Mouse (Mus musculus): ENCODE results near the gene Syt8. TPM values are rescaled to one million over a fixed set of nuclear protein-coding genes. Genes with fewer than 3 reads are reported as not detected.

Gene Syt8
- polyA plus RNA-seq, 1 experiment, result 0.50 TPM

DNA sequence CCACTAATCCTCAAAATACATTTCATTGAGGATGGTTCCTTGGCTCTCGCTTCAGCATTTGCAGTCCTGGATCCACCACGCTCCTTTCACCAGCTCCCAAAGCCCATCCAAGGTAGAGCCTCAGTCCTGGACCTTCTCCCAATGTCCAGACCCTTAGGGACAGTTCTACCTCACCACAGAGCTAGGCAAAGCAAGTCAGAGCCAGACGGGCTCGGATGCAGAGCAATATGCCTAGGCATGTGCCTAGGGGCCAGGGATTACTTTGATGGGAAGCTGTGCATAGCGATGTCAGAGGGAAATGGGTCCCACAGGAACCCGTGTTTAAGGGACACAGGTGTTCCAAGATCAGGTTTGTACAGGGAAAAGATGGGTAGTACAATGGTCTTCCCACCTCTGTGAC, 10.7 kb downstream of the Syt8 start:
- no peak for DNase-seq (ENCODE audit: low read depth)

- DNase-seq (ENCODE audit: low read depth), result no peak
These were observed 11.6 kb downstream of the Syt8 start for GRCm38 (mm10) chr7:142446264-142446663.

- DNase-seq (ENCODE audit: low read depth), result no peak
These were observed 14.5 kb downstream of the Syt8 start for GRCm38 (mm10) chr7:142449038-142449617.

GRCm38 (mm10) chr7:142454706-142455105, 20.1 kb downstream of the Syt8 start:
- no peak for DNase-seq (ENCODE audit: low read depth)

DNA sequence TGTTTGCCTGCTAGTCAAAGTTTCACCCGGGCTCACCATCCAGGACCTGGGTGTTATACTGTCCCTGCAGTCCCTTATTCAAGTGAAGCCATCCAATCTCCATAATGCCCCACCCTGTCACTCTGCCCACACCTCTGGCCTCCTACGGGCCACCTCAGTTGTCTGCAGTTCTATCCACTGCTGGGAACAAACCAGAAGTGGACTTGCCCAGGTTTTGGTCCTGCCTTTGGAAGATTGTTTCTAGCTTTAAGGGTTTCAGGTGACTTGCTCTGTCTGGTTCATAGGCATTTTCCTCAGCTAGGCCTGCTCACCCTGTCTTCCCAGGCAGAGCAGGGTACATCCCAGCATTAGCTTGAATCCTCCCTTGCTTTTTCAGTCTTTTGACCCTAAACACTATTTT, 20.6 kb downstream of the Syt8 start:
- no peak for DNase-seq (ENCODE audit: low read depth)

- no peak for DNase-seq (ENCODE audit: low read depth)
These were observed 22.2 kb downstream of the Syt8 start for GRCm38 (mm10) chr7:142456806-142457205.

- no peak for DNase-seq (ENCODE audit: low read depth)
These were observed 22.7 kb downstream of the Syt8 start for GRCm38 (mm10) chr7:142457227-142457811.

DNA sequence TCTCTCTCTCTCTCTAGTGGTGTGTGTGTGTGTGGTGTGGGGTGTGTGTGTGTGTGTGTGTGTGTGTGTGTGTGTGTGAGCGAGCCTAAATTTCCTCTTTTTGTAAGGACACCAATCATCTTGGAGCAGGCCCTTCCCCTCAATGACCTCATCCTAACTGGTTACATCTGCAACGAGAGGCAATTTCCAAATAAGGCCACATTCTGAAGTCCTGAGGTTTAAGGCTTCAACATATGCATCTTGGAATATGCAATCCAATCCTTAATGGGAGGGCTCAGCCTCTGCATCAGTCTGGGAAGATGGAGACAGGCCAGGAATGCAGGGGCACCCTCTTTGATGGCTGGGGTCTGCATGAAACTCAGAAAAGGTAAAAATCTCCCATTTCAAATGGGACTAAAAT, 23.4 kb downstream of the Syt8 start:
- DNase-seq (ENCODE audit: low read depth), result no peak

DNA sequence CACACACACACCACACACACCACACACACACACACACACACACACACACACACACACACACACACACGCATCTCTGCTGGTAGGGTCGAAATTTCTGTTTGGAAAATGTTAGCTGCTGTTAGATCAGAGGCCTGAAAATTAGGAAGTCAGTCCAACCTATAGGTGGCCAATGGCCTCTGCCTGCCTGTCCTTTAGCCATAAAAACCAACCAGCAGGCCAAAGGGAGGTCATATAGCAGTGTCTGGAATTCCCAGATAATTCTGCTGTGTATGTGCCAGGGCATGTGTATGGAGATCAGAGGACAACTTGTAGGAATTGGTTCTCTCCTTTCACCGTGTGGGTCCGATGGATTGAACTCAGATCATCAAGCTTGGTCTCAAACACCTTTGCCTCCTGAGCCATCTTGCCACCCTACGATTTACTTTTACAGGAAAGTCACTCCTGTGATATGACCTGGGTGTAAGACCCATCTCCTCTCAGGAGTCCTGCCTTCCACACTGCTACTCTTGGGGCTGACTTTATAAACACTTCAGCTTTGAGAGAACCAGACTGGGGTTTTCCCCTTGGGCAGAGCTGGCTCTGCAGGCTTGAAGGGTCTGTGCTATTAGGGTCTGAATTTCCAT, 24.1 kb downstream of the Syt8 start:
- DNase-seq (ENCODE audit: low read depth), result no peak

- no peak for DNase-seq (ENCODE audit: low read depth)
These were observed 24.6 kb downstream of the Syt8 start for GRCm38 (mm10) chr7:142459299-142459691.

DNA sequence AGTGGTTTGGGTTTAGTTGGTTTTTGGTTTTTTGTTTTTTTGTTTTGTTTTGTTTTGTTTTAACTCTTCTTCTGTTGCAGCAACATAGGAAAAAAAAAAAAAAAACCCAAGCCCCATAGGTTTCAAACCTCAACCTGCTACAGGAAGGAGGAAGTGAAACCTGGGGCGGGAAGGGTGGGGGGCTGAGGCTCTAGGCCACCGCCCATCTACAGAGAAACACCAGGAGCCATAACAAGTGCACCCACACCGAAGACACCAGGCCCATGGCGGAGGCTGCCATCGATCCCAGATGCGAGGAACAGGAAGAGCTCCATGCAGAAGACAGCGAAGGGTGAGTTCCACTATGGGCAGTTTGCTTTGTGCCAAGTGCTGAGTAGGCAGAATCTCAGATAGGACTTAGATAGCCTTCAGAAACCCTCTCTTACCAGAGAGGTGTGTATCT, 26.0 kb downstream of the Syt8 start, which contains the start of gene Lsp1:
Gene Lsp1 (plus strand): TSS at position 174 of the 442 bp plus-strand sequence.
- no peak for DNase-seq (ENCODE audit: low read depth)

DNA sequence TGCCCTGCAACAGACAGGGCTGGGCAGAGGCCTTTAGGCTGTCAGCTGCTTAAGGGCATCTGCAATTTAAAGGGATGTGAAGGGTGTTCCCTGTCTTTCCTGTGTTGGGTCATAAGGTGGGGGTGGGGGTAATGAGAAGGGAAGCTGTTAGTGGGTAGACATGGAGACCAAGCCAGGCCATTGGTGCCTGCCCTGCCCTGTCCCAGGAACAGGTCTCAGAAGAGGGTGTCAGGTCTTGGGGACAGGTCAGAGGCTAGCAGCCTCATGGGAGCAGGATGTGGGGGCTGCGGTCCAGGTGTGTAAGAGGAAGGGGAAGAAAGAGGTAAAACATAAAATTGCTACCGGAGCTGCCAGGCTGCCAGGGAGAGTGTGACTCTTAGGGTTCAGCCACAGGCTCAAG, 26.8 kb downstream of the Syt8 start:
- no peak for DNase-seq (ENCODE audit: low read depth)

GRCm38 (mm10) chr7:142462190-142462589, 27.5 kb downstream of the Syt8 start:
- no peak for DNase-seq (ENCODE audit: low read depth)

GRCm38 (mm10) chr7:142462594-142463078, 28.0 kb downstream of the Syt8 start:
- DNase-seq (ENCODE audit: low read depth), result no peak

DNA sequence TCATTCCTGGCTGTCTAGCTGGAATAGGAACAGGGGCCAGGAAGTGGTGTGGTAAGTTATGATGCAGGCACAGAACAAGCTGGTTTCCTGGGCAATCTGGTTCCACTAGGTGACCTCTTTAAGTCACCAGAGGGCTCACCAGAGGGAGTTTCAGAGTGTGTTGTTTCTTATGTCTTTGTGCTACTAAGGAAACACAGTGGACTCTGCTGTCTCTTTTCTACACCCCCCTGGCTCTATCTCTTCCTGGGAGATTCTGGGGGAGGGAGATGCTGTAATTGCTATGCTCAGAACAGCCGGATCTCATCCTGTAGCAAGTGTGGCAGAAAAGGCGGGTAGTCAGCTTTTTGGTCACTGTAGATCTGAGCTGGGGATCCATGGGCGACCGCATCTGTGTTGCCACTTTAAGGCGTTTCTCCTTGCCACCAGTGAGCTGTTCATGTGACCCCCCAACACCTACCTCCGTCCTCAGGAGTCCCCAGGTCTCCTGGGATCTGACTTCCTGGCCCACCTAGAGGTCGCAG, 35.6 kb downstream of the Syt8 start:
- DNase-seq (ENCODE audit: low read depth), result no peak

DNA sequence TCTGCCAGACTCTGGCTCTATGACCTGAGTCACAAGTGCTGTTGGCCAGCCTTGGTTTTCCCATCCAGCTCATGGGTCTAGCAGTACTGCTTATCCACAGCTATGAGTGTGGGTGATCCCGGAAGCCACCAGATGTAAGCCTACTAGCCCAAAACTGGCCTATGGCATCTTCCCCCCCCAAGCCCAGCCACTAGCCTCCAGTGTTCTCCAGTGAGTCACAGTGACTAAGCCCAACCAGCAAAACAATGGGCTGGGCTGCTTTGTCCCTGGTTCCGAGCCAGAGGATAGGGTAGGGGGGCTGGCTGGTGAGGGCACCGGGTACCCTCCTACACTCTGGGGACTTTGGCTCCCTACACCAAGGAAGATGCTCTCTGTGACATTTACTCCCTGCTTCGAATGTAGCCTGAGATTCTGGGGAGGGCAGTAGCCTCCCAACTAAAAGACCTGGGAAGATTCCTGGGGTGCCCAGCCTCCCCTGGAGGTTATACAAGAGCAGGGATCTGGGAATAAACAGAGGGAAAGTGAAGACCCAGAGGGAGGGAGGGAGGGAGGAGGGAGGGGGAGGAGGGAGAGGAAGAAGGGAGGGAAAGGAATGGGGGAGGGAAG, 36.3 kb downstream of the Syt8 start:
- DNase-seq (ENCODE audit: low read depth), result no peak

DNA sequence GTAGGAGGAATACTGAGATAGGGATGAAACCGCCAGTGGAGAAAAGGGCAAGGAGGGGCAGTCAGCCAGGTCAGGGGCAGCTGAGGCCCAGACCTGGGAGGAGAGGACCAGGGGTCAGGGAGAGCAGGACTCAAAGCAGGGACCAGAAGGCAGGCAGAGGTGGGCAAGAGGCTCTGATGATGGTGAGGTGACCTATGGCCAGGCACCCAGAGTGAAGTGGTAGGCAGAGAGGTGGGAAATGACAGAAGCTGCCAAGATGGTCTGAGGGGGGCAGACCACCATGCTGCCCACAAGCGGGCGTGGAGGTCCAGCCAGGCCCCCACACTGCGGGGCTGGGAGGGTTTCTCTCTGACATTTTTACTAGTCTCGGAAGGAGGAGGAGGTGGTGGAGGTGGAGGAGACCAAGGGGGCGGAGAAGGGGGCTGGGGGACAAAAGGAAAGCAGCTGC, 36.8 kb downstream of the Syt8 start:
- DNase-seq (ENCODE audit: low read depth), result no peak

DNA sequence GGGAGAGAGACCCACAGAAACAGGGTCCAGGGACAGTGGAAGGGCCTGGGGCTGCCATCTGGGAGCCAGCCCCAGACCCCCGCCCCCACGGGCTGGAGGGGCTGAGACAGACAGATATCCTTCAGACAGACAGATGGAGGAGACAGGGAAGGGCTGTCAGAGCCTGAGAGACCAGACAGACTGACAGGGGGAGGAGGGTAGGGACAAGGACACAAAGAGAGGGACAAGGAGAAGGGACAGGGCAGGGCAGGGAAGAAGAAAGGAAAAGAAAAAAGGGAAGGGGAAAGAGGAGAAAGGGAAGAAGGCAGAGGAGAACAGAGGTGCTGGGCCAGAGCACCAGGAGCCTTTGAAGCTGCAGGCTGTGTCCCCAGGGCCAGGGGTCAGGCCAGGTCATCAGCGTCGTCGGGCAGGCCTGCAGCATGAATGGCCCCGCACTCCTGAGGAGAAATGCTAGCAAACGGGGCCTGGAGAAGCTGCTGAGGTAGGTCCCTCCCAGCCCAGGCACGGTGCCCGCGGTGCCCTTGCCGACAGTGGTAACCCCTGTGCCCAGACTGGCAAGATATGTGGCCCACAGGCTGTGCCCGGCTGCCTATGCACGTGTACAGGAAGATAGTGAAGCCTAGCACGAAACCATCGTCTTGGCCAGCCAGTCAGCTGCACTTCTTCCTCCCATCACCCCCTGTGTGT, 37.4 kb downstream of the Syt8 start:
- DNase-seq (ENCODE audit: low read depth), result no peak

- DNase-seq (ENCODE audit: low read depth), result no peak
These were observed 38.3 kb downstream of the Syt8 start for GRCm38 (mm10) chr7:142472936-142473335.

- no peak for DNase-seq (ENCODE audit: low read depth)
These were observed 38.8 kb downstream of the Syt8 start for GRCm38 (mm10) chr7:142473476-142473875.

GRCm38 (mm10) chr7:142474799-142475198, 40.1 kb downstream of the Syt8 start:
- DNase-seq (ENCODE audit: low read depth), result no peak

DNA sequence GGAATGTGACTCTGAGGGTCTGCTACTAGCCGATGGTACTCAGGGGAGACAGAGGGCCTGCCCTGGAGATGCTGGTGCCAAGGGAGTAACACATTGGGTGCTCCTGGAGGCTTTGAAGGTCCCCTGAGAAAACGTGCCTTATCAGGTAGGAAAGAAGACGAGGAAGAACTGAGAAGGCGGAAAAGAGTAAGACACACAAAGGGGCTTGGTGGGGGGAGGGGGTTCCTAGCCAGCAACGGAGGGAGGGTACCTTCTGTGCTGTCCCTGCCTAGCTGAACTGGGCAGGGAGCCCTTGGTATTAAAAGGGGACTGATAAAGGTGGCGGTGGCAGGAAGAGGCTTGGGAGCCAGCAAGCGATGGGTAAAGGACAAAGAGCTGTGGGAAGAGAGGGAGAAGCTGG, 41.0 kb downstream of the Syt8 start:
- DNase-seq (ENCODE audit: low read depth), result no peak
